Mouse (Mus musculus) urinary bladder, postnatal 14 days (tissue): Measurements from ENCODE around the gene 1700008P02Rik.
"Not testable (repeated sequence)": the region's sequence is repeated elsewhere in the genome, so short reads cannot be mapped to it uniquely, and the experiment has no call there.

Source experiments
- DNase-seq: peaks from one replicate; pipeline ENCODE4 v3.0.0; 2021; ENCODE audit warnings: low spot score

1700008P02Rik gene

GRCm38 (mm10) chr3:6620343-6620742, at the start of gene 1700008P02Rik:
Gene 1700008P02Rik, minus strand, starts transcription at chr3:6620443.
- no peak for DNase-seq

GRCm38 (mm10) chr3:6649411-6649810, 29.2 kb upstream of the 1700008P02Rik start:
- no peak for DNase-seq

- not testable (repeated sequence) for DNase-seq
Observed at GRCm38 (mm10) chr3:6638151-6638550, 17.9 kb upstream of the 1700008P02Rik start.

- DNase-seq, result no peak
Observed at GRCm38 (mm10) chr3:6634256-6634655, 14.0 kb upstream of the 1700008P02Rik start.

- no peak for DNase-seq
Observed at GRCm38 (mm10) chr3:6617881-6618280, 2.4 kb downstream of the 1700008P02Rik start.
